In genomic region chr6:55680974-55681373, GRCm38 (mm10) we compare ENCODE assay signal across 14 mouse cellular contexts. TPM values are rescaled to one million over a fixed set of nuclear protein-coding genes. Genes with fewer than 3 reads are reported as not detected.
DNase-seq lines count a peak whose midpoint lies in the region; ATAC-seq lines count a peak whose summit lies in the region.
"Had no signal": no experiment of that assay in that cellular context is flagged by ENCODE, and none has a peak within 500 bp of the region (broad histone marks: within the 10 kb centered on the region; RNA-seq: fewer than 3 reads in every experiment).

Gene Neurod6 (minus strand): TSS chr6:55681263.

- H3K27me3 ChIP-seq in midbrain, embryonic 13.5 days = peaks cover 6% of the 10 kb centered on the region
- H3K27me3 ChIP-seq: CH12.LX had no signal

- ATAC-seq in midbrain, embryonic 13.5 days = peak; percentile 55

- peak within 1 kb of the TSS; percentile 9 for H3K4me3 ChIP-seq in midbrain, embryonic 13.5 days (replicated peaks)
- H3K4me3 ChIP-seq: embryonic facial prominence, embryonic 13.5 days; heart, embryonic 15.5 days; limb, embryonic 15.5 days; midbrain, embryonic 12.5 days had no signal

- no peak within 1 kb of the TSS for H3K9ac ChIP-seq in midbrain, embryonic 13.5 days (replicated peaks)
- H3K9ac ChIP-seq: embryonic facial prominence, embryonic 13.5 days; heart, embryonic 15.5 days; limb, embryonic 15.5 days; midbrain, embryonic 12.5 days had no signal

- 60% methylated on average over 4 of the region's 4 CpGs for WGBS in midbrain, embryonic 13.5 days

- H3K36me3 ChIP-seq in midbrain, embryonic 13.5 days = no peaks in the 10 kb centered on the region
- H3K36me3 ChIP-seq: embryonic facial prominence, embryonic 13.5 days; heart, embryonic 15.5 days; limb, embryonic 15.5 days; midbrain, embryonic 12.5 days had no signal

- no peaks in the 10 kb centered on the region for H3K9me3 ChIP-seq in midbrain, embryonic 13.5 days
- H3K9me3 ChIP-seq: embryonic facial prominence, embryonic 13.5 days; heart, embryonic 15.5 days; limb, embryonic 15.5 days; midbrain, embryonic 12.5 days had no signal

- peaks cover 11% of the 10 kb centered on the region for H3K4me1 ChIP-seq in midbrain, embryonic 13.5 days (replicated peaks)

- peak; percentile 85 for DNase-seq in brain, adult 2 months (ENCODE audit: low read depth, low spot score)
- DNase-seq in cerebellum, postnatal 25 days = peak; percentile 33 to 38
- DNase-seq in layer of hippocampus, adult 18-20 months (ENCODE audit: low spot score in 2 of 2) = peak; percentile 58 to 83
- no peak for DNase-seq in lung, postnatal 4 days
- DNase-seq in spleen, adult 18-20 months = no peak
- DNase-seq in lung, postnatal 25 days (ENCODE audit: low spot score) = no peak
- DNase-seq in c-Kit-positive CD71-positive TER-119-positive erythroid progenitor cells, embryonic 14.5 days (ENCODE audit: low spot score) = no peak
- DNase-seq: adrenal gland, adult 2 months had no signal

- peak within 1 kb of the TSS; percentile 22; the same call in 1 of the 2 replicates for H3K27ac ChIP-seq in midbrain, embryonic 13.5 days
- H3K27ac ChIP-seq: embryonic facial prominence, embryonic 13.5 days; heart, embryonic 15.5 days; limb, embryonic 15.5 days; midbrain, embryonic 12.5 days had no signal

- H3K4me2 ChIP-seq in midbrain, embryonic 13.5 days (replicated peaks) = peak within 1 kb of the TSS; percentile 7; the same call in 1 of the 2 replicates
- H3K4me2 ChIP-seq: embryonic facial prominence, embryonic 13.5 days; heart, embryonic 15.5 days; limb, embryonic 15.5 days; midbrain, embryonic 12.5 days had no signal

RNA-seq across cellular contexts. Expression of gene Neurod6, which starts in this region (rescaled TPM):
- 100 to 1,000 TPM; 144 to 176 TPM for total RNA-seq in layer of hippocampus, adult 18-20 months (2021)
- 23.1 and 28.7 TPM in 2 replicates for polyA plus RNA-seq in midbrain, embryonic 13.5 days (2015; fragmentation: Nextera tagmentation; extraction: Ambion mirVana)
- total RNA-seq: adrenal gland, adult 2 months; CH12.LX had no signal
- polyA plus RNA-seq: adrenal gland, adult 2 months; limb, embryonic 15.5 days had no signal

Comparison
In these comparisons a context has a peak if more than half of its experiments do, and no peak if none do; other contexts are left out.
1. DNase-seq: peak in brain, adult 2 months (single experiment), cerebellum, postnatal 25 days (2 of 2) and layer of hippocampus, adult 18-20 months (2 of 2); none in lung, postnatal 4 days (0 of 2), spleen, adult 18-20 months (0 of 2), lung, postnatal 25 days (single experiment) and c-Kit-positive CD71-positive TER-119-positive erythroid progenitor cells, embryonic 14.5 days (single experiment).